In the genomic region with DNA sequence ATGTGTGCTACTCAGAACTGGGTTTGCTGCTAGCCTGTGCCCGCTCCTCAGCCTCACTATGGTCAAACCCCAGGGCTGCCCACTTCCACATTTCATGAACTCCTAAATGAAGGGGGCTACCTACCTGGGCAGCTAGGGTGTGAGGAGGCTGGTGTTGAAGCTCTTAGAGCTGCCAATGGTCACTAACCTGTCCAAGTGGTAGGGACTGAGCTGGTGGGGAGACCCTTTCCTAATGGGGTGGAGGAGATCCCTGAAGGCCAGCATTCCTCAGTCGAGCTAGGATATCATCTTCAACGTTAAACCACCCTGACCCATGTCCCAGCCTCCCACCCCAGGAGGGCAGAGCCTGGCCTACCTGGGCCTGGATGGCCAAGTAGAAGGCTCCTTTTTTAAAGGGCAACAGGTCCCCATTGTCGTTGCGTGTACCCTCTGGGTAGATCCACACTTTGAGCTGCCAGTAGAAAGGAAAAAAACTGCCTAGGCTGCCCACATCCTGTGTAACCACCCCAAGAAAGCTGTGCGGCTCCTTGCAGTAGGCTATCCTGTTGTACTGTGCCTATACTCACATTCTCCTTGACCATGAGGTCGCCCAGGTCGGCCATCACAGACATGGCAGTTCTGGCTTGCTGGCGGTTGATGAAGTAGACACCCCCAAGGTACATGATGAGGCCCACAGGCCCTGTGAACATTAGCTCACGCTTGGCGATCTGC, we compare ENCODE assay signal across 14 mouse cellular contexts. TPM values are rescaled to one million over a fixed set of nuclear protein-coding genes. Genes with fewer than 3 reads are reported as not detected.
A peak's percentile ranks its signal among the peaks of the same experiment; 100 is the strongest.
DNase-seq lines count a peak whose midpoint lies in the region; ATAC-seq and TF ChIP-seq lines count a peak whose summit lies in the region.
"Had no signal": no experiment of that assay in that cellular context is flagged by ENCODE, and none has a peak within 500 bp of the region (broad histone marks: within the 10 kb centered on the region; RNA-seq: fewer than 3 reads in every experiment).

No protein-coding gene starts in this region.

- no peak overlapping the region for H3K9ac ChIP-seq in kidney, embryonic 15.5 days
- H3K9ac ChIP-seq in liver, postnatal 0 days (replicated peaks), result 0 out of 2 replicates have a peak overlapping the region, but pooled peaks have one; percentile 30
- H3K9ac ChIP-seq: embryonic facial prominence, embryonic 12.5 days; midbrain, embryonic 15.5 days had no signal

- peaks cover 38% of the 10 kb centered on the region for H3K4me1 ChIP-seq in kidney, embryonic 15.5 days
- peaks cover 44% of the 10 kb centered on the region for H3K4me1 ChIP-seq in liver, postnatal 0 days (ENCODE audit: insufficient read depth)
- H3K4me1 ChIP-seq in forebrain, embryonic 10.5 days, result peaks cover 7% of the 10 kb centered on the region; the same call in 1 of the 2 replicates
- H3K4me1 ChIP-seq: embryonic facial prominence, embryonic 12.5 days; midbrain, embryonic 15.5 days had no signal

- no peak for TF ChIP-seq EP300 in liver, postnatal 0 days (IDR thresholded peaks at IDR 0.05; ENCODE audit: low read depth)

- no peak overlapping the region for H3K4me2 ChIP-seq in kidney, embryonic 15.5 days
- 0 out of 2 replicates have a peak overlapping the region, but pooled peaks have one; percentile 1 for H3K4me2 ChIP-seq in liver, postnatal 0 days (ENCODE audit: low read depth, low read length)
- H3K4me2 ChIP-seq: embryonic facial prominence, embryonic 12.5 days; midbrain, embryonic 15.5 days had no signal

- no peak overlapping the region for H3K4me3 ChIP-seq in kidney, embryonic 15.5 days (replicated peaks)
- H3K4me3 ChIP-seq in liver, postnatal 0 days (ENCODE audit: low read depth, low read length), result no peak overlapping the region
- no peak overlapping the region for H3K4me3 ChIP-seq in forebrain, embryonic 10.5 days
- H3K4me3 ChIP-seq: embryonic facial prominence, embryonic 12.5 days; midbrain, embryonic 15.5 days had no signal

- H3K27me3 ChIP-seq in kidney, embryonic 15.5 days, result no peaks in the 10 kb centered on the region
- H3K27me3 ChIP-seq in liver, postnatal 0 days (ENCODE audit: insufficient read depth, low read length), result no peaks in the 10 kb centered on the region
- peaks cover 1% of the 10 kb centered on the region; the same call in 1 of the 2 replicates for H3K27me3 ChIP-seq in forebrain, embryonic 10.5 days (ENCODE audit: poor library complexity, severe bottlenecking)
- H3K27me3 ChIP-seq: embryonic facial prominence, embryonic 12.5 days; midbrain, embryonic 15.5 days had no signal

- H3K36me3 ChIP-seq in kidney, embryonic 15.5 days, result peaks cover 51% of the 10 kb centered on the region
- H3K36me3 ChIP-seq in liver, postnatal 0 days (replicated peaks; ENCODE audit: insufficient read depth, low read length), result peaks cover 34% of the 10 kb centered on the region
- peaks cover 16% of the 10 kb centered on the region; the same call in 1 of the 2 replicates for H3K36me3 ChIP-seq in forebrain, embryonic 10.5 days (replicated peaks)
- H3K36me3 ChIP-seq: midbrain, embryonic 15.5 days had no signal

- TF ChIP-seq CTCF in liver, postnatal 0 days (IDR thresholded peaks at IDR 0.05; ENCODE audit: low read depth), result no peak

- no peak for ATAC-seq in kidney, embryonic 15.5 days (replicated peaks; ENCODE audit: low FRiP score)
- no peak for ATAC-seq in liver, postnatal 0 days
- ATAC-seq: midbrain, embryonic 15.5 days had no signal

- no peak for DNase-seq in kidney, adult 8-10 months
- DNase-seq in T-cell, adult 2 months (ENCODE audit: low spot score), result peak; percentile 14
- peak; percentile 43 for DNase-seq in heart, postnatal 4 days
- no peak for DNase-seq in liver, postnatal 0 days
- no peak for DNase-seq in frontal cortex, postnatal 14 days (ENCODE audit: low spot score in 2 of 2)
- DNase-seq in forebrain, embryonic 10.5 days (ENCODE audit: extremely low spot score, low spot score), result no peak
- DNase-seq: cerebellum, postnatal 14 days; lung, postnatal 36 days had no signal

- H3K27ac ChIP-seq in kidney, embryonic 15.5 days, result peak overlapping the region; percentile 82
- peak overlapping the region; percentile 76 for H3K27ac ChIP-seq in liver, postnatal 0 days (ENCODE audit: low read depth)
- H3K27ac ChIP-seq in forebrain, embryonic 10.5 days, result no peak overlapping the region
- H3K27ac ChIP-seq: embryonic facial prominence, embryonic 12.5 days; midbrain, embryonic 15.5 days had no signal

- 81% methylated on average over 11 of the region's 11 CpGs for WGBS in kidney, embryonic 15.5 days
- WGBS in liver, postnatal 0 days (ENCODE audit: insufficient replicate concordance), result 52% methylated on average over 11 of the region's 11 CpGs
- 93% methylated on average over 11 of the region's 11 CpGs for WGBS in forebrain, embryonic 10.5 days

- H3K9me3 ChIP-seq in kidney, embryonic 15.5 days (replicated peaks), result no peaks in the 10 kb centered on the region
- H3K9me3 ChIP-seq in liver, postnatal 0 days (ENCODE audit: low read length), result no peaks in the 10 kb centered on the region
- no peaks in the 10 kb centered on the region for H3K9me3 ChIP-seq in forebrain, embryonic 10.5 days
- H3K9me3 ChIP-seq: embryonic facial prominence, embryonic 12.5 days; midbrain, embryonic 15.5 days had no signal

RNA-seq across cellular contexts. Expression of a gene that starts 8.3 kb away (rescaled TPM):
- polyA plus RNA-seq in kidney, embryonic 15.5 days (2015; fragmentation: Nextera tagmentation; extraction: Ambion mirVana), result 41.7 and 47.7 TPM in 2 replicates
- 10 to 100 TPM; 23.9 to 25.4 TPM for total RNA-seq in heart, postnatal 4 days (2021)
- 215 and 221 TPM in 2 replicates for polyA plus RNA-seq in liver, postnatal 0 days (2015; fragmentation: Nextera tagmentation; extraction: Ambion mirVana)
- polyA plus RNA-seq in forebrain, embryonic 10.5 days (2016; fragmentation: Nextera tagmentation; extraction: Ambion mirVana), result 10.1 and 10.2 TPM in 2 replicates

RNA-seq across cellular contexts. Expression of a gene that starts 9.4 kb away (rescaled TPM):
- polyA plus RNA-seq in kidney, embryonic 15.5 days (2015; fragmentation: Nextera tagmentation; extraction: Ambion mirVana), result not detected in 2 replicates
- not detected for total RNA-seq in heart, postnatal 4 days (2021)
- polyA plus RNA-seq in liver, postnatal 0 days (2015; fragmentation: Nextera tagmentation; extraction: Ambion mirVana), result not detected in 2 replicates
- not detected in 2 replicates for polyA plus RNA-seq in forebrain, embryonic 10.5 days (2016; fragmentation: Nextera tagmentation; extraction: Ambion mirVana)
- total RNA-seq: granulocyte monocyte progenitor cell, adult 5-6 weeks; left cerebral cortex, adult 8-10 months had no signal
- polyA plus RNA-seq: brain, embryonic 14.5 days; embryonic facial prominence, embryonic 12.5 days; midbrain, embryonic 15.5 days had no signal

RNA-seq across cellular contexts. Expression of a gene that starts 16.1 kb away (rescaled TPM):
- 218 and 219 TPM in 2 replicates for polyA plus RNA-seq in kidney, embryonic 15.5 days (2015; fragmentation: Nextera tagmentation; extraction: Ambion mirVana)
- total RNA-seq in heart, postnatal 4 days (2021), result 100 to 1,000 TPM; 317 to 343 TPM
- polyA plus RNA-seq in liver, postnatal 0 days (2015; fragmentation: Nextera tagmentation; extraction: Ambion mirVana), result 49.6 and 53.0 TPM in 2 replicates
- 89.9 and 96.4 TPM in 2 replicates for polyA plus RNA-seq in forebrain, embryonic 10.5 days (2016; fragmentation: Nextera tagmentation; extraction: Ambion mirVana)

RNA-seq across cellular contexts. Expression of a gene that starts 32.4 kb away (rescaled TPM):
- 32.9 and 33.1 TPM in 2 replicates for polyA plus RNA-seq in kidney, embryonic 15.5 days (2015; fragmentation: Nextera tagmentation; extraction: Ambion mirVana)
- 1 to 10 TPM; 6.1 to 7.0 TPM for total RNA-seq in heart, postnatal 4 days (2021)
- 0.48 and 0.56 TPM in 2 replicates for polyA plus RNA-seq in liver, postnatal 0 days (2015; fragmentation: Nextera tagmentation; extraction: Ambion mirVana)
- polyA plus RNA-seq in forebrain, embryonic 10.5 days (2016; fragmentation: Nextera tagmentation; extraction: Ambion mirVana), result 44.1 and 49.4 TPM in 2 replicates

Comparison
In these comparisons a context has a peak if more than half of its experiments do, and no peak if none do; other contexts are left out.
1. DNase-seq: peak in T-cell, adult 2 months (single experiment) and heart, postnatal 4 days (single experiment); none in kidney, adult 8-10 months (0 of 2), liver, postnatal 0 days (single experiment), frontal cortex, postnatal 14 days (0 of 2) and forebrain, embryonic 10.5 days (single experiment).